Mouse (Mus musculus): Measurements from ENCODE around the gene Tanc1. TPM values are rescaled to one million over a fixed set of nuclear protein-coding genes. Genes with fewer than 3 reads are reported as not detected.

Tanc1 gene
- polyA plus RNA-seq, 1 experiment from 2014 or later, result 33.0 TPM

GRCm38 (mm10) chr2:59642722-59643121 lies 30.9 kb downstream of the Tanc1 start:
- no peak for ATAC-seq (ENCODE audit: insufficient read depth, low FRiP score)
- WGBS, result 70% methylated on average over 8 of the region's 8 CpGs
- no peaks in the 10 kb centered on the region for H3K9me3 ChIP-seq (replicated peaks; ENCODE audit: control insufficient read depth, low read length)

GRCm38 (mm10) chr2:59644816-59645215 lies 33.0 kb downstream of the Tanc1 start:
- H3K4me1 ChIP-seq (ENCODE audit: control insufficient read depth, insufficient read depth, low read length), result peaks cover 10% of the 10 kb centered on the region

More at GRCm38 (mm10) chr2:59642722-59643121, 30.9 kb downstream of the Tanc1 start:
- Histone ChIP-seq H3K4me2 (ENCODE audit: low read depth, low read length) (no peak overlapping the region), H3K27ac (ENCODE audit: low read length) (no peak overlapping the region), H3K4me3 (replicated peaks; ENCODE audit: low read length) (no peak overlapping the region), H3K9ac (ENCODE audit: low read length) (no peak overlapping the region), H3K27me3 (ENCODE audit: control insufficient read depth, insufficient read depth, low read length) (no peaks in the 10 kb centered on the region), H3K36me3 (ENCODE audit: control insufficient read depth, insufficient read depth, low read length) (no peaks in the 10 kb centered on the region), H3K4me1 (ENCODE audit: control insufficient read depth, insufficient read depth, low read length) (peaks cover 10% of the 10 kb centered on the region)

GRCm38 (mm10) chr2:59645515-59645914 lies 33.7 kb downstream of the Tanc1 start:
- no peak overlapping the region for H3K27ac ChIP-seq (ENCODE audit: low read length)
- H3K27me3 ChIP-seq (ENCODE audit: control insufficient read depth, insufficient read depth, low read length), result no peaks in the 10 kb centered on the region
- 50% methylated on average over 3 of the region's 3 CpGs for whole genome bisulfite sequencing
- no peak overlapping the region for H3K4me2 ChIP-seq (ENCODE audit: low read depth, low read length)
- H3K9ac ChIP-seq (ENCODE audit: low read length), result no peak overlapping the region
- H3K4me1 ChIP-seq (ENCODE audit: control insufficient read depth, insufficient read depth, low read length), result peaks cover 10% of the 10 kb centered on the region
- no peaks in the 10 kb centered on the region for H3K9me3 ChIP-seq (replicated peaks; ENCODE audit: control insufficient read depth, low read length)
- no peak overlapping the region for H3K4me3 ChIP-seq (replicated peaks; ENCODE audit: low read length)
- no peaks in the 10 kb centered on the region for H3K36me3 ChIP-seq (ENCODE audit: control insufficient read depth, insufficient read depth, low read length)
- no peak for ATAC-seq (ENCODE audit: insufficient read depth, low FRiP score)

More at GRCm38 (mm10) chr2:59644816-59645215, 33.0 kb downstream of the Tanc1 start:
- 0 out of 2 replicates have a peak, but pooled peaks have one; percentile 10 for ATAC-seq (ENCODE audit: insufficient read depth, low FRiP score)
- Histone ChIP-seq H3K9ac (ENCODE audit: low read length) (no peak overlapping the region), H3K9me3 (replicated peaks; ENCODE audit: control insufficient read depth, low read length) (no peaks in the 10 kb centered on the region), H3K27ac (ENCODE audit: low read length) (no peak overlapping the region), H3K4me2 (ENCODE audit: low read depth, low read length) (no peak overlapping the region), H3K4me3 (replicated peaks; ENCODE audit: low read length) (no peak overlapping the region), H3K36me3 (ENCODE audit: control insufficient read depth, insufficient read depth, low read length) (no peaks in the 10 kb centered on the region), H3K27me3 (ENCODE audit: control insufficient read depth, insufficient read depth, low read length) (no peaks in the 10 kb centered on the region)
- 41% methylated on average over 5 of the region's 5 CpGs for WGBS

- Histone ChIP-seq H3K27ac (ENCODE audit: low read length) (no peak overlapping the region), H3K4me1 (ENCODE audit: control insufficient read depth, insufficient read depth, low read length) (peaks cover 10% of the 10 kb centered on the region), H3K4me3 (replicated peaks; ENCODE audit: low read length) (no peak overlapping the region), H3K27me3 (ENCODE audit: control insufficient read depth, insufficient read depth, low read length) (no peaks in the 10 kb centered on the region), H3K9ac (ENCODE audit: low read length) (no peak overlapping the region), H3K36me3 (ENCODE audit: control insufficient read depth, insufficient read depth, low read length) (no peaks in the 10 kb centered on the region), H3K4me2 (ENCODE audit: low read depth, low read length) (no peak overlapping the region), H3K9me3 (replicated peaks; ENCODE audit: control insufficient read depth, low read length) (no peaks in the 10 kb centered on the region)
- ATAC-seq (ENCODE audit: insufficient read depth, low FRiP score), result no peak
- 77% methylated on average over 20 of the region's 20 CpGs for WGBS
These were observed 35.0 kb downstream of the Tanc1 start for GRCm38 (mm10) chr2:59646740-59647390.

- Histone ChIP-seq H3K36me3 (ENCODE audit: control insufficient read depth, insufficient read depth, low read length) (no peaks in the 10 kb centered on the region), H3K4me3 (replicated peaks; ENCODE audit: low read length) (no peak overlapping the region), H3K4me1 (ENCODE audit: control insufficient read depth, insufficient read depth, low read length) (peaks cover 11% of the 10 kb centered on the region), H3K27me3 (ENCODE audit: control insufficient read depth, insufficient read depth, low read length) (no peaks in the 10 kb centered on the region), H3K27ac (ENCODE audit: low read length) (no peak overlapping the region), H3K4me2 (ENCODE audit: low read depth, low read length) (no peak overlapping the region), H3K9ac (ENCODE audit: low read length) (no peak overlapping the region), H3K9me3 (replicated peaks; ENCODE audit: control insufficient read depth, low read length) (no peaks in the 10 kb centered on the region)
- WGBS, result 44% methylated on average over 12 of the region's 12 CpGs
- ATAC-seq (ENCODE audit: insufficient read depth, low FRiP score), result no peak
These were observed 36.6 kb downstream of the Tanc1 start for GRCm38 (mm10) chr2:59648444-59648843.

- Histone ChIP-seq H3K27ac (ENCODE audit: low read length) (no peak overlapping the region), H3K9ac (ENCODE audit: low read length) (no peak overlapping the region), H3K9me3 (replicated peaks; ENCODE audit: control insufficient read depth, low read length) (no peaks in the 10 kb centered on the region), H3K4me2 (ENCODE audit: low read depth, low read length) (no peak overlapping the region), H3K4me3 (replicated peaks; ENCODE audit: low read length) (no peak overlapping the region), H3K36me3 (ENCODE audit: control insufficient read depth, insufficient read depth, low read length) (no peaks in the 10 kb centered on the region), H3K4me1 (ENCODE audit: control insufficient read depth, insufficient read depth, low read length) (peaks cover 9% of the 10 kb centered on the region), H3K27me3 (ENCODE audit: control insufficient read depth, insufficient read depth, low read length) (no peaks in the 10 kb centered on the region)
- ATAC-seq (ENCODE audit: insufficient read depth, low FRiP score), result no peak
- WGBS, result 91% methylated on average over 8 of the region's 8 CpGs
These were observed 40.0 kb downstream of the Tanc1 start for GRCm38 (mm10) chr2:59651801-59652200.

GRCm38 (mm10) chr2:59652702-59653101 lies 40.9 kb downstream of the Tanc1 start:
- 72% methylated on average over 5 of the region's 5 CpGs for WGBS
- Histone ChIP-seq H3K9ac (ENCODE audit: low read length) (no peak overlapping the region), H3K27ac (ENCODE audit: low read length) (0 out of 2 replicates have a peak overlapping the region, but pooled peaks have one; percentile 16), H3K4me3 (replicated peaks; ENCODE audit: low read length) (no peak overlapping the region), H3K27me3 (ENCODE audit: control insufficient read depth, insufficient read depth, low read length) (no peaks in the 10 kb centered on the region), H3K4me1 (ENCODE audit: control insufficient read depth, insufficient read depth, low read length) (peaks cover 9% of the 10 kb centered on the region), H3K4me2 (ENCODE audit: low read depth, low read length) (no peak overlapping the region), H3K9me3 (replicated peaks; ENCODE audit: control insufficient read depth, low read length) (no peaks in the 10 kb centered on the region), H3K36me3 (ENCODE audit: control insufficient read depth, insufficient read depth, low read length) (no peaks in the 10 kb centered on the region)
- no peak for ATAC-seq (ENCODE audit: insufficient read depth, low FRiP score)

- Histone ChIP-seq H3K27ac (ENCODE audit: low read length) (no peak overlapping the region), H3K27me3 (ENCODE audit: control insufficient read depth, insufficient read depth, low read length) (no peaks in the 10 kb centered on the region), H3K9ac (ENCODE audit: low read length) (no peak overlapping the region), H3K36me3 (ENCODE audit: control insufficient read depth, insufficient read depth, low read length) (no peaks in the 10 kb centered on the region), H3K4me3 (replicated peaks; ENCODE audit: low read length) (no peak overlapping the region), H3K4me2 (ENCODE audit: low read depth, low read length) (no peak overlapping the region), H3K9me3 (replicated peaks; ENCODE audit: control insufficient read depth, low read length) (no peaks in the 10 kb centered on the region), H3K4me1 (ENCODE audit: control insufficient read depth, insufficient read depth, low read length) (peaks cover 9% of the 10 kb centered on the region)
- 63% methylated on average over 8 of the region's 8 CpGs for WGBS
- no peak for ATAC-seq (ENCODE audit: insufficient read depth, low FRiP score)
These were observed 41.7 kb downstream of the Tanc1 start for GRCm38 (mm10) chr2:59653306-59654165.

- WGBS, result 48% methylated on average over 7 of the region's 7 CpGs
- Histone ChIP-seq H3K4me1 (ENCODE audit: control insufficient read depth, insufficient read depth, low read length) (peaks cover 10% of the 10 kb centered on the region), H3K4me2 (ENCODE audit: low read depth, low read length) (no peak overlapping the region), H3K9me3 (replicated peaks; ENCODE audit: control insufficient read depth, low read length) (no peaks in the 10 kb centered on the region), H3K27me3 (ENCODE audit: control insufficient read depth, insufficient read depth, low read length) (no peaks in the 10 kb centered on the region), H3K9ac (ENCODE audit: low read length) (no peak overlapping the region), H3K36me3 (ENCODE audit: control insufficient read depth, insufficient read depth, low read length) (no peaks in the 10 kb centered on the region), H3K27ac (ENCODE audit: low read length) (no peak overlapping the region), H3K4me3 (replicated peaks; ENCODE audit: low read length) (no peak overlapping the region)
- ATAC-seq (ENCODE audit: insufficient read depth, low FRiP score), result no peak
These were observed 43.6 kb downstream of the Tanc1 start for GRCm38 (mm10) chr2:59655471-59655870.
